ENCODE assay signal across 33 mouse cellular contexts in genomic region chr19:55207746-55208538, GRCm38 (mm10). TPM values are rescaled to one million over a fixed set of nuclear protein-coding genes. Genes with fewer than 3 reads are reported as not detected.
A peak's percentile ranks its signal among the peaks of the same experiment; 100 is the strongest.
DNase-seq lines count a peak whose midpoint lies in the region; ATAC-seq and TF ChIP-seq lines count a peak whose summit lies in the region.
"Had no signal": no experiment of that assay in that cellular context is flagged by ENCODE, and none has a peak within 500 bp of the region (broad histone marks: within the 10 kb centered on the region; RNA-seq: fewer than 3 reads in every experiment).

No protein-coding gene starts in this region.

- no peak for TF ChIP-seq CTCF in liver, postnatal 0 days (IDR thresholded peaks at IDR 0.05; ENCODE audit: low read depth)

- no peak for ATAC-seq in erythroblast, adult 5-6 weeks (replicated peaks; ENCODE audit: low FRiP score, poor library complexity, severe bottlenecking)
- no peak for ATAC-seq in liver, postnatal 0 days
- ATAC-seq in erythroid progenitor cell, adult 5-6 weeks (replicated peaks; ENCODE audit: low FRiP score, poor library complexity, severe bottlenecking): no peak
- ATAC-seq: CD4-positive, CD25-positive, alpha-beta regulatory T cell, adult 4 months; forebrain, embryonic 15.5 days; intestine, postnatal 0 days had no signal

- H3K27me3 ChIP-seq in erythroblast, embryonic 14.5 days (ENCODE audit: control insufficient read depth): peaks cover 4% of the 10 kb centered on the region
- 0 out of 2 replicates have a peak, but pooled peaks cover 2% of the 10 kb centered on the region for H3K27me3 ChIP-seq in liver, postnatal 0 days (ENCODE audit: insufficient read depth, low read length)
- H3K27me3 ChIP-seq: embryonic facial prominence, embryonic 12.5 days; forebrain, embryonic 15.5 days; hindbrain, embryonic 12.5 days; lung, embryonic 15.5 days had no signal

- no peak overlapping the region for H3K27ac ChIP-seq in liver, postnatal 0 days (ENCODE audit: low read depth)
- H3K27ac ChIP-seq: embryonic facial prominence, embryonic 12.5 days; forebrain, embryonic 15.5 days; hindbrain, embryonic 12.5 days; limb, embryonic 13.5 days; lung, embryonic 15.5 days; macrophage; midbrain, embryonic 12.5 days; stomach, postnatal 0 days had no signal

- peak overlapping the region; percentile 41 for H3K4me3 ChIP-seq in erythroblast, embryonic 14.5 days (replicated peaks)
- H3K4me3 ChIP-seq in liver, postnatal 0 days (ENCODE audit: low read depth, low read length): no peak overlapping the region
- H3K4me3 ChIP-seq: embryonic facial prominence, embryonic 12.5 days; forebrain, embryonic 15.5 days; heart, embryonic 12.5 days; hindbrain, embryonic 12.5 days; limb, embryonic 13.5 days; lung, embryonic 15.5 days; midbrain, embryonic 12.5 days had no signal

- WGBS in liver, postnatal 0 days (ENCODE audit: insufficient replicate concordance): 55% methylated on average over 25 of the region's 25 CpGs

- no peaks in the 10 kb centered on the region for H3K36me3 ChIP-seq in erythroblast, embryonic 14.5 days (ENCODE audit: control insufficient read depth)
- no peaks in the 10 kb centered on the region for H3K36me3 ChIP-seq in liver, postnatal 0 days (replicated peaks; ENCODE audit: insufficient read depth, low read length)
- H3K36me3 ChIP-seq: embryonic facial prominence, embryonic 12.5 days; forebrain, embryonic 15.5 days; heart, embryonic 12.5 days; hindbrain, embryonic 12.5 days; limb, embryonic 13.5 days; lung, embryonic 15.5 days; midbrain, embryonic 12.5 days had no signal

- H3K4me2 ChIP-seq in liver, postnatal 0 days (ENCODE audit: low read depth, low read length): peak overlapping the region; percentile 42; the same call in 1 of the 2 replicates
- H3K4me2 ChIP-seq: embryonic facial prominence, embryonic 12.5 days; forebrain, embryonic 15.5 days; heart, embryonic 12.5 days; hindbrain, embryonic 12.5 days; limb, embryonic 13.5 days; lung, embryonic 15.5 days; midbrain, embryonic 12.5 days had no signal

- TF ChIP-seq EP300 in liver, postnatal 0 days (IDR thresholded peaks at IDR 0.05; ENCODE audit: low read depth): no peak

- H3K9me3 ChIP-seq in erythroblast, embryonic 14.5 days (ENCODE audit: control insufficient read depth, low read length): no peaks in the 10 kb centered on the region
- H3K9me3 ChIP-seq in liver, postnatal 0 days (ENCODE audit: low read length): no peaks in the 10 kb centered on the region
- H3K9me3 ChIP-seq: embryonic facial prominence, embryonic 12.5 days; forebrain, embryonic 15.5 days; heart, embryonic 12.5 days; hindbrain, embryonic 12.5 days; limb, embryonic 13.5 days; lung, embryonic 15.5 days; midbrain, embryonic 12.5 days had no signal

- no peak overlapping the region for H3K9ac ChIP-seq in liver, postnatal 0 days (replicated peaks)
- H3K9ac ChIP-seq: embryonic facial prominence, embryonic 12.5 days; forebrain, embryonic 15.5 days; heart, embryonic 12.5 days; hindbrain, embryonic 12.5 days; limb, embryonic 13.5 days; lung, embryonic 15.5 days; midbrain, embryonic 12.5 days had no signal

- H3K4me1 ChIP-seq in erythroblast, embryonic 14.5 days (ENCODE audit: control insufficient read depth): peaks cover 24% of the 10 kb centered on the region
- no peaks in the 10 kb centered on the region for H3K4me1 ChIP-seq in liver, postnatal 0 days (ENCODE audit: insufficient read depth)
- H3K4me1 ChIP-seq: embryonic facial prominence, embryonic 12.5 days; forebrain, embryonic 15.5 days; heart, embryonic 12.5 days; hindbrain, embryonic 12.5 days; limb, embryonic 13.5 days; midbrain, embryonic 12.5 days had no signal

- peak; percentile 34 for DNase-seq in ES-CJ7 (ENCODE audit: low read depth, low spot score)
- DNase-seq in fat pad, adult 2 months (ENCODE audit: extremely low read depth, low read depth, low spot score): peak; percentile 67
- DNase-seq in liver, postnatal 0 days: no peak
- no peak for DNase-seq in heart, adult 18-20 months
- no peak for DNase-seq in layer of hippocampus, adult 18-20 months (ENCODE audit: low spot score in 2 of 2)
- DNase-seq: adrenal gland, postnatal 36 days; cerebellum, adult 9-11 months; heart, adult 11 months; heart, postnatal 10 days; kidney, postnatal 4 days; layer of hippocampus, adult 9-11 months had no signal

RNA-seq across cellular contexts. Expression of gene Tectb, which starts 27.4 kb away (rescaled TPM):
- polyA plus RNA-seq in erythroblast, embryonic 14.5 days (2012): not detected in 2 replicates
- not detected in 2 replicates for total RNA-seq in erythroblast, adult 5-6 weeks (2015; ENCODE audit: low replicate concordance)
- total RNA-seq in erythroblast, adult 5-6 weeks (2017; ENCODE audit: low replicate concordance): not detected in 2 replicates
- polyA plus RNA-seq in liver, postnatal 0 days (2015; fragmentation: Nextera tagmentation; extraction: Ambion mirVana): 0.09 and 0.19 TPM in 2 replicates
- under 1 TPM in 1 of 2 experiments, not detected in 1; 0.41 TPM for total RNA-seq in heart, adult 18-20 months (2021)
- total RNA-seq in layer of hippocampus, adult 18-20 months (2021): under 1 TPM in 1 of 2 experiments, not detected in 1; 0.47 TPM
- not detected in 2 replicates for total RNA-seq in erythroid progenitor cell, adult 5-6 weeks (2015; ENCODE audit: low replicate concordance)
- total RNA-seq in erythroid progenitor cell, adult 5-6 weeks (2017; ENCODE audit: low replicate concordance): not detected in 2 replicates
- total RNA-seq: gastrocnemius, adult 8-10 months; left cerebral cortex, adult 18-20 months; left cerebral cortex, postnatal 25 days; monocyte, adult 5-6 weeks; neutrophil, adult 5-6 weeks had no signal
- polyA plus RNA-seq: CD4-positive, CD25-positive, alpha-beta regulatory T cell, adult 4 months; heart, embryonic 12.5 days; intestine, postnatal 0 days; kidney, embryonic 14.5 days; limb, embryonic 13.5 days; lung, embryonic 15.5 days; macrophage; small intestine, adult 2 months had no signal

RNA-seq across cellular contexts. Expression of gene Gucy2g, which starts 33.1 kb away (rescaled TPM):
- not detected in 2 replicates for polyA plus RNA-seq in erythroblast, embryonic 14.5 days (2012)
- 0.58 TPM in 1 of 2 replicates, not detected in the other for total RNA-seq in erythroblast, adult 5-6 weeks (2015; ENCODE audit: low replicate concordance)
- total RNA-seq in erythroblast, adult 5-6 weeks (2017; ENCODE audit: low replicate concordance): not detected in 2 replicates
- 0.02 TPM in 1 of 2 replicates, not detected in the other for polyA plus RNA-seq in liver, postnatal 0 days (2015; fragmentation: Nextera tagmentation; extraction: Ambion mirVana)
- total RNA-seq in heart, adult 18-20 months (2021): under 1 TPM in 1 of 2 experiments, not detected in 1; 0.10 TPM
- under 1 TPM; 0.89 to 0.99 TPM for total RNA-seq in layer of hippocampus, adult 18-20 months (2021)
- not detected in 2 replicates for total RNA-seq in erythroid progenitor cell, adult 5-6 weeks (2015; ENCODE audit: low replicate concordance)
- total RNA-seq in erythroid progenitor cell, adult 5-6 weeks (2017; ENCODE audit: low replicate concordance): not detected in 2 replicates
- total RNA-seq: adrenal gland, adult 18-20 months; adrenal gland, postnatal 36 days; monocyte, adult 5-6 weeks; neutrophil, adult 5-6 weeks had no signal
- polyA plus RNA-seq: embryonic facial prominence, embryonic 12.5 days; forebrain, embryonic 15.5 days; hindbrain, embryonic 12.5 days; limb, embryonic 13.5 days; macrophage; midbrain, embryonic 12.5 days had no signal

RNA-seq across cellular contexts. Expression of gene Acsl5, which starts 43.8 kb away (rescaled TPM):
- 0.92 and 1.3 TPM in 2 replicates for polyA plus RNA-seq in erythroblast, embryonic 14.5 days (2012)
- total RNA-seq in erythroblast, adult 5-6 weeks (2015; ENCODE audit: low replicate concordance): 39.6 and 74.4 TPM in 2 replicates
- total RNA-seq in erythroblast, adult 5-6 weeks (2017; ENCODE audit: low replicate concordance): 27.5 and 31.5 TPM in 2 replicates
- 397 and 414 TPM in 2 replicates for polyA plus RNA-seq in liver, postnatal 0 days (2015; fragmentation: Nextera tagmentation; extraction: Ambion mirVana)
- total RNA-seq in heart, adult 18-20 months (2021): 10 to 100 TPM; 11.7 to 33.6 TPM
- total RNA-seq in layer of hippocampus, adult 18-20 months (2021): 10 to 100 TPM; 34.4 to 34.9 TPM
- 47.4 and 62.0 TPM in 2 replicates for total RNA-seq in erythroid progenitor cell, adult 5-6 weeks (2015; ENCODE audit: low replicate concordance)
- 29.8 and 68.9 TPM in 2 replicates for total RNA-seq in erythroid progenitor cell, adult 5-6 weeks (2017; ENCODE audit: low replicate concordance)

Comparison
In these comparisons a context has a peak if more than half of its experiments do, and no peak if none do; other contexts are left out.
1. DNase-seq: peak in ES-CJ7 (single experiment) and fat pad, adult 2 months (single experiment); none in liver, postnatal 0 days (single experiment), heart, adult 18-20 months (0 of 2) and layer of hippocampus, adult 18-20 months (0 of 2).